8 mouse cellular contexts compared by ENCODE assay signal in the genomic region with DNA sequence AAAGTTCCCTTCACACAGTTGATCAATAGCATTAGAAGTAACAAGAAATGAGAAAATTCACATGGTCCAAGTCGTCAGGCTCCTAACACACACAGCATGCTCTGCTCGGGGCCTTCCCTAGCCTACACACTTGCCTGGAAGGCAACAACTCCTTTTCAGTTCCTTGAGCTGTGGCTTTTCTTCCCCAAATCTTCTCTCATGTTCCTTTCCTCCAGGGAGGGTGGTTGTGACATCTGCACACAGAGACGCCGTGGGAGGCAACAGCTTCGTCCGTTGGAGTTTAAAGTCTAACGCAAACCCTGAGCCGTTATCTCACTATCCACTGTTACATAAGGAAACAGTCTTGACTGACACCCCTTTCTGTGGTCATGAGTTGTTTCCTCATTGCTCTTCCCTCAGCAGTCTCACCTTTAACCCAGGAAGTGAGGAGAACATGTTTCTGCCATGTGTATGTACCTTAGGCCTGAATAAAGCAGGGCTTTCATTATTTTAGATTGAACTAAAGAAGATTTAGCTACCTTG.
DNase-seq lines count a peak whose midpoint lies in the region; ATAC-seq and TF ChIP-seq lines count a peak whose summit lies in the region.

No protein-coding gene starts in this region.

- no peak overlapping the region for H3K9ac ChIP-seq in heart, embryonic 12.5 days
- H3K9ac ChIP-seq in forebrain, embryonic 14.5 days (ENCODE audit: low read length), result no peak overlapping the region

- ATAC-seq in activated CD4-positive, CD25-positive, alpha-beta regulatory T cell, adult 4 months, result peak; percentile 68
- ATAC-seq in heart, embryonic 12.5 days (ENCODE audit: insufficient number of reproducible peaks, low FRiP score), result no peak
- ATAC-seq in forebrain, embryonic 14.5 days, result no peak

- H3K4me3 ChIP-seq in gastrocnemius, adult 2 months, result no peak overlapping the region
- no peak overlapping the region for H3K4me3 ChIP-seq in heart, embryonic 12.5 days
- no peak overlapping the region for H3K4me3 ChIP-seq in embryonic facial prominence, embryonic 10.5 days
- H3K4me3 ChIP-seq in forebrain, embryonic 14.5 days (ENCODE audit: low read depth, low read length), result no peak overlapping the region

- H3K27ac ChIP-seq in gastrocnemius, adult 2 months, result peak overlapping the region; percentile 92
- H3K27ac ChIP-seq in heart, embryonic 12.5 days (ENCODE audit: poor library complexity, severe bottlenecking), result no peak overlapping the region
- H3K27ac ChIP-seq in embryonic facial prominence, embryonic 10.5 days (replicated peaks), result no peak overlapping the region
- no peak overlapping the region for H3K27ac ChIP-seq in forebrain, embryonic 14.5 days (ENCODE audit: low read depth, low read length)

- no peaks in the 10 kb centered on the region for H3K4me1 ChIP-seq in heart, embryonic 12.5 days (replicated peaks)
- H3K4me1 ChIP-seq in embryonic facial prominence, embryonic 10.5 days, result no peaks in the 10 kb centered on the region
- H3K4me1 ChIP-seq in forebrain, embryonic 14.5 days (ENCODE audit: control insufficient read depth, insufficient read depth, low read length), result no peaks in the 10 kb centered on the region

- H3K36me3 ChIP-seq in heart, embryonic 12.5 days, result no peaks in the 10 kb centered on the region
- no peaks in the 10 kb centered on the region for H3K36me3 ChIP-seq in embryonic facial prominence, embryonic 10.5 days (replicated peaks)
- H3K36me3 ChIP-seq in forebrain, embryonic 14.5 days (ENCODE audit: control insufficient read depth, insufficient read depth, low read length), result no peaks in the 10 kb centered on the region

- 54% methylated on average over 8 of the region's 8 CpGs for WGBS in heart, embryonic 12.5 days
- 84% methylated on average over 8 of the region's 8 CpGs for WGBS in embryonic facial prominence, embryonic 10.5 days
- 94% methylated on average over 8 of the region's 8 CpGs for WGBS in forebrain, embryonic 14.5 days

- H3K9me3 ChIP-seq in heart, embryonic 12.5 days (replicated peaks), result no peaks in the 10 kb centered on the region
- no peaks in the 10 kb centered on the region for H3K9me3 ChIP-seq in embryonic facial prominence, embryonic 10.5 days
- no peaks in the 10 kb centered on the region for H3K9me3 ChIP-seq in forebrain, embryonic 14.5 days (replicated peaks; ENCODE audit: control insufficient read depth, low read length)

- TF ChIP-seq CTCF in gastrocnemius, adult 2 months (IDR thresholded peaks at IDR 0.05), result no peak

- DNase-seq in gastrocnemius, adult 2 months, result no peak
- no peak for DNase-seq in gastrocnemius, postnatal 10 days
- DNase-seq in left cerebral cortex, postnatal 36 days (ENCODE audit: low spot score in 2 of 2), result peak; percentile 31 to 43
- DNase-seq in spleen, adult 12 weeks (ENCODE audit: low spot score), result peak; percentile 16
- no peak for DNase-seq in embryonic facial prominence, embryonic 10.5 days (ENCODE audit: low spot score)
- no peak for DNase-seq in forebrain, embryonic 14.5 days (ENCODE audit: low spot score)

- H3K4me2 ChIP-seq in heart, embryonic 12.5 days, result no peak overlapping the region
- H3K4me2 ChIP-seq in forebrain, embryonic 14.5 days (ENCODE audit: low read length), result no peak overlapping the region

- intact Hi-C loops in gastrocnemius, adult 2 months (cut with DNase I), result loop anchor here (10.0 kb wide), 1 partner anchor 157 kb away; no protein-coding TSS in a partner anchor
- intact Hi-C loops in left cerebral cortex, postnatal 36 days (cut with DNase I), result loop anchor here (5.0 to 10.0 kb wide), 2 partner anchors 51 to 1093 kb away; no protein-coding TSS in a partner anchor

- no peaks in the 10 kb centered on the region for H3K27me3 ChIP-seq in heart, embryonic 12.5 days (replicated peaks)
- H3K27me3 ChIP-seq in embryonic facial prominence, embryonic 10.5 days (replicated peaks; ENCODE audit: low read depth, poor library complexity, severe bottlenecking), result no peaks in the 10 kb centered on the region
- no peaks in the 10 kb centered on the region for H3K27me3 ChIP-seq in forebrain, embryonic 14.5 days (replicated peaks; ENCODE audit: control insufficient read depth, insufficient read depth, low read length)

Comparison
In these comparisons a context has a peak if more than half of its experiments do, and no peak if none do; other contexts are left out.
1. DNase-seq: peak in left cerebral cortex, postnatal 36 days (2 of 2) and spleen, adult 12 weeks (single experiment); none in gastrocnemius, adult 2 months (single experiment), gastrocnemius, postnatal 10 days (single experiment), embryonic facial prominence, embryonic 10.5 days (single experiment) and forebrain, embryonic 14.5 days (single experiment).